Mouse (Mus musculus): ENCODE data around the gene Ybx3.

- TF ChIP-seq CTCF (IDR thresholded peaks at IDR 0.05) (no peak), EP300 (IDR thresholded peaks at IDR 0.05) (no peak)
Measured at GRCm38 (mm10) chr6:131383713-131384330, 4.5 kb downstream of the Ybx3 start.
